Mouse (Mus musculus) midbrain, postnatal 0 days (tissue): ENCODE data around the gene Edaradd. TPM values are rescaled to one million over a fixed set of nuclear protein-coding genes. Genes with fewer than 3 reads are reported as not detected.

Experiments
- ATAC-seq: fragments of 200-750 bp; cut with Nextera tagmentation; 2 replicates; pipeline ENCODE4 v1.8.0; 2017; ENCODE audit warnings: moderate number of reproducible peaks, mild to moderate bottlenecking, moderate TSS enrichment, moderate library complexity; ENCODE audit not compliant: low FRiP score
- DNase-seq: peaks from one replicate; pipeline ENCODE4 v3.0.0-alpha.2; 2015; ENCODE audit warnings: low spot score
- H3K27ac ChIP-seq: fragments of 300-500 bp; sonication (generic); 2 replicates; pipeline ENCODE4 v1.5.1; 2014; ENCODE audit warnings: low read depth, mild to moderate bottlenecking, low read length, mixed read lengths
- H3K27me3 ChIP-seq: fragments of 300-500 bp; sonication (generic); 2 replicates; pipeline ENCODE4 v1.6.1; 2014; ENCODE audit warnings: low read length, control low read depth, mixed read lengths; ENCODE audit not compliant: insufficient read depth
- H3K36me3 ChIP-seq: fragments of 300-500 bp; sonication (generic); 2 replicates; pipeline ENCODE4 v1.6.1; 2014; ENCODE audit warnings: low read length, control low read depth, mixed read lengths; ENCODE audit not compliant: insufficient read depth
- H3K4me1 ChIP-seq: fragments of 300-500 bp; sonication (generic); 2 replicates; pipeline ENCODE4 v1.6.1; 2014; ENCODE audit warnings: mild to moderate bottlenecking, control low read depth, antibody characterized with exemption, low read length, mixed read lengths; ENCODE audit not compliant: insufficient read depth
- H3K4me2 ChIP-seq: fragments of 300-500 bp; sonication (generic); 2 replicates; pipeline ENCODE4 v1.6.1; 2014; ENCODE audit warnings: low read depth, mild to moderate bottlenecking, low read length, mixed read lengths; ENCODE audit not compliant: poor library complexity, severe bottlenecking
- H3K4me3 ChIP-seq: fragments of 300-500 bp; sonication (generic); 2 replicates; pipeline ENCODE4 v1.5.1; 2014; ENCODE audit warnings: low read depth, mild to moderate bottlenecking, low read length, moderate library complexity
- H3K9ac ChIP-seq: fragments of 300-500 bp; sonication (generic); replicated peaks from 2 replicates; pipeline ENCODE4 v1.6.1; 2014; ENCODE audit warnings: mild to moderate bottlenecking, low read length, moderate library complexity, mixed read lengths; ENCODE audit not compliant: poor library complexity, severe bottlenecking
- H3K9me3 ChIP-seq: fragments of 300-500 bp; sonication (generic); 2 replicates; pipeline ENCODE4 v1.6.1; 2016; ENCODE audit warnings: low read length, control low read depth
- CTCF ChIP-seq: IDR thresholded peaks from 2 replicates; pipeline ENCODE4 v1.5.1; 2016; ENCODE audit warnings: antibody characterized with exemption, mild to moderate bottlenecking
- WGBS: fragments of 180-500 bp; shearing (Covaris S2); extraction: QIAGEN DNeasy Blood & Tissue Kit; methylation state at CpG from one replicate; pipeline ENCODE4 v1.1.7; 2014; 5-methylcytosine and 5-hydroxymethylcytosine counted together
- polyA plus RNA-seq: library from polyadenylated mRNA; unstranded; fragments of >200 nt; fragmentation: Nextera tagmentation; extraction: Ambion mirVana; gene quantifications from 2 replicates; pipeline ENCODE4 v1.2.1, GENCODE M21; 2015
- total RNA-seq: library from RNA; depleted of rRNA; stranded (reverse); fragments of >200 nt; gene quantifications from 2 replicates; pipeline ENCODE4 v1.2.3, GENCODE M21; 2014; rRNA removed

Edaradd gene
- 1.1 and 1.4 TPM in 2 replicates for total RNA-seq
- 1.4 TPM in 2 replicates for polyA plus RNA-seq

DNA sequence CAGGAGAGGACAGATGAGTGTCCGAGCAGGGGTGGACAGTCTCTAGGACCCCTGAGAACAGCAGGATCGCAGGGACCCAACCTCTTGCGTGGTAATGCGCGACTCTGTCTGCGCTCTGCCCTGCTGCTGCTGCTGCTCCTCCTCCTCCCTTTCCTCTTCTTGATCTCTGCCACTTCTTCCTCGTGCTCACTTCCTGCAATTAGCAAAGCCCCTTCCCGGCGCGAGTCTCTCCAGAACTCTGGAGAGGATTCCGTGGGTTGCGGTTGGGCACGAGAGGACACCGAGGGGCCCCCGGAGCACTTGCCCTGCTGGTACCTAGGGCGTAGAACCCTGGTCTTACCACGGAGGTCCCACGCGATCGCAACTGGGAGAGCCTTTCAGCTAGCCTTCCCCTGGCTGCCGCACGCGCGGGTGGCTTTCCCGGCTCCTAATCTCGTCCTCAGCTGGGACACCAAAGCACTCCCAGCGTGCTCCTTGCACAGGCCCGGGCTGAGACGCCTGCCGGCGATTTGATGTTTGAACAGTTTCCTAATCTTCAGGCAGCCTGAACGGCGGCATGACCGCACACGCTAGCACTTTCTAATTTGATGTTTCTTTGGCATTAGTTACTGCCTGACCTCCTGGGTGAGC lies at the start of gene Edaradd:
Gene Edaradd (minus strand): TSS at position 484 of the 630 bp plus-strand sequence.
- Histone ChIP-seq H3K4me1 (no peaks in the 10 kb centered on the region), H3K27ac (no peak within 1 kb of the TSS), H3K4me3 (peak within 1 kb of the TSS; percentile 49), H3K27me3 (0 out of 2 replicates have a peak, but pooled peaks cover 6% of the 10 kb centered on the region), H3K36me3 (no peaks in the 10 kb centered on the region), H3K9ac (peak within 1 kb of the TSS; percentile 59), H3K4me2 (peak within 1 kb of the TSS; percentile 96), H3K9me3 (no peaks in the 10 kb centered on the region)
- DNase-seq (peak; percentile 59), ATAC-seq (peak; percentile 80)
- peak; percentile 57 for TF ChIP-seq CTCF
- 1% methylated on average over 35 of the region's 35 CpGs for WGBS

DNA sequence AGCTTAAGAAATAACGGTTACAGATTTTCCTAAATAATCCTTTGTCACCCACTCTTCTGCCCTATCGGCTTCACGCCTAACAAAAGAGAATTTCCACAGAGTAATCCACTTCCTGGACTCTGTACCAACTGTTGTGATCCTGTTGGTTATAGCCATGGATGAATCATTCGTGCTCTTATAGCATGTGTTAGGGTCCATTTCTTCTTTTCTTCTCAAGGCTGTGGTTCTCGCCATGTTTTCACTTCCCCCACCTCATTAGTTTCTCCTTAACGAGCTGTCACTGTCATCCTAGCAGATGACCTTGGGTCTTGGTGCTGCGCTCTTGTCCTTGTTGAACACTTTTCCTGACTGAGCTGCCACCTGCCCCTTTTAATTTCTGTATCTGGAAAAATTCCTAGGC lies 49.5 kb upstream of the Edaradd start:
- no peak overlapping the region for H3K4me2 ChIP-seq
- 80% methylated on average over 7 of the region's 7 CpGs for WGBS
- ATAC-seq (no peak), DNase-seq (no peak)
- no peaks in the 10 kb centered on the region; the same call in 1 of the 2 replicates for H3K4me1 ChIP-seq
- no peak for TF ChIP-seq CTCF
- H3K36me3 ChIP-seq: no peaks in the 10 kb centered on the region
- no peak overlapping the region for H3K9ac ChIP-seq
- no peaks in the 10 kb centered on the region for H3K9me3 ChIP-seq
- H3K27ac ChIP-seq: no peak overlapping the region
- H3K27me3 ChIP-seq: no peaks in the 10 kb centered on the region
- no peak overlapping the region for H3K4me3 ChIP-seq

DNA sequence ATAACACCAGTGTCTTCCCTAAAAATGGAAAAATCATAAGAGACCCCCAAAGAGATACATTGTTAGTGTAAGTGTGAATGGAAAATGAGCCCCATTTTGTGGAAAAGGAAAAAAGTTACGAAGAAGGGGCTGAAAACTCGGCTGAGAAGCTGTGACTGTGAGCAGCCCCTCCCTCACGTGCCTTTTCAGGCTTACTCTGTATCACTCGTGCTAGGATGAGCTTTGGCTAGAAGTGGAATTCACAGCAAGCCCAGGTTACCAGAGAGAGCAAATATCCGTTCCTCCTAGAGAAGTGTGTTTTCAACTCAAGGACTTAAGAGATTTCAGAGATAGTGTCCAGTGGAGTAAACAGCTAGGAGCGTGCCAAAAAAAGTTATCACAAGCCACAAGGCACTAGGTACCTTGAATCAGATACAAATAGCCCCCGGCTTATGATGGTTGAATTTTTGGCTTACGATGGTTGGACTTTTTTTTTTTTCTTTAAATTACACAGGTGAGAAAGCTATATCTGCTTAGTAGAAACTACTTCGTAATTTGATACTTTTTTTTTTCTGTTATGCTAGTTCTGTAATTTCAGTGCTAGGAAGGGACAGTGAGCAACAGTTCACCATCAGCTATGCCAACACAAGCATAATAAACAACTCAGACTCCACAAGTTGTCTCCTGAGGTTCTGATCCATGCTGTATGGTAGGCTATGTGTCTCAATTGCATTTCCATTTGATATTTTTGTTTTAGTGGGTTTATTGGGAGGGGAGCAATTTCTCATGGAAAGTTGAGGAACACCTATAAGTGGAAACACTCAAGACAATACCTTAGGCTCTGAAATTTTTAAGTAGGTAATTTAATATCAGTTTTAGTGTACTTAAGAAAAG lies 48.6 kb upstream of the Edaradd start:
- no peaks in the 10 kb centered on the region for H3K27me3 ChIP-seq
- no peak overlapping the region for H3K4me2 ChIP-seq
- no peaks in the 10 kb centered on the region for H3K36me3 ChIP-seq
- no peak overlapping the region for H3K9ac ChIP-seq
- TF ChIP-seq CTCF: no peak
- DNase-seq: no peak
- 69% methylated on average over 9 of the region's 9 CpGs for WGBS
- H3K27ac ChIP-seq: no peak overlapping the region
- no peak overlapping the region for H3K4me3 ChIP-seq
- H3K4me1 ChIP-seq: no peaks in the 10 kb centered on the region; the same call in 1 of the 2 replicates
- ATAC-seq: no peak
- H3K9me3 ChIP-seq: no peaks in the 10 kb centered on the region

DNA sequence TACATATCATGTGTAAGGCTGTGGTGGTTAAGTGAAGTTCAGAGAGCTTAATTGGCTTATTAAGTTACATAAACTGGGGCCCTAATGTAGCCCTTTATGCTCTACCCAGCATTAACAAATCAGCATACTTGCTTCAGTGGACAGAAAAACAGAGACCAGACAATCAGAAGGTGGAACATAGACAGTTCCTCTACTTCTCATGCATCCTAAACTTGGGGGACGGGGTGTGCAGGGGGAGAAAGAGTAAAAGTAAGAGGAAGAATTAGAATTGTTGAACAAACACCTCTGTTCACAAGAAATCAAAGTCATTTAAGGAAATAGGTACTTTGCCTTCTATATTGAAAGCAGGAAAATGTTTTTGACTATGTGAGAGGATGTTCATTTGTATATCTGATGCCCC lies 47.7 kb upstream of the Edaradd start:
- TF ChIP-seq CTCF: no peak
- WGBS: 79% methylated on average over 1 of the region's 1 CpGs
- H3K4me1 ChIP-seq: no peaks in the 10 kb centered on the region; the same call in 1 of the 2 replicates
- no peak overlapping the region for H3K4me2 ChIP-seq
- no peaks in the 10 kb centered on the region for H3K27me3 ChIP-seq
- ATAC-seq (no peak), DNase-seq (no peak)
- H3K9me3 ChIP-seq: no peaks in the 10 kb centered on the region
- no peaks in the 10 kb centered on the region for H3K36me3 ChIP-seq
- H3K9ac ChIP-seq: no peak overlapping the region
- H3K27ac ChIP-seq: no peak overlapping the region
- H3K4me3 ChIP-seq: no peak overlapping the region

DNA sequence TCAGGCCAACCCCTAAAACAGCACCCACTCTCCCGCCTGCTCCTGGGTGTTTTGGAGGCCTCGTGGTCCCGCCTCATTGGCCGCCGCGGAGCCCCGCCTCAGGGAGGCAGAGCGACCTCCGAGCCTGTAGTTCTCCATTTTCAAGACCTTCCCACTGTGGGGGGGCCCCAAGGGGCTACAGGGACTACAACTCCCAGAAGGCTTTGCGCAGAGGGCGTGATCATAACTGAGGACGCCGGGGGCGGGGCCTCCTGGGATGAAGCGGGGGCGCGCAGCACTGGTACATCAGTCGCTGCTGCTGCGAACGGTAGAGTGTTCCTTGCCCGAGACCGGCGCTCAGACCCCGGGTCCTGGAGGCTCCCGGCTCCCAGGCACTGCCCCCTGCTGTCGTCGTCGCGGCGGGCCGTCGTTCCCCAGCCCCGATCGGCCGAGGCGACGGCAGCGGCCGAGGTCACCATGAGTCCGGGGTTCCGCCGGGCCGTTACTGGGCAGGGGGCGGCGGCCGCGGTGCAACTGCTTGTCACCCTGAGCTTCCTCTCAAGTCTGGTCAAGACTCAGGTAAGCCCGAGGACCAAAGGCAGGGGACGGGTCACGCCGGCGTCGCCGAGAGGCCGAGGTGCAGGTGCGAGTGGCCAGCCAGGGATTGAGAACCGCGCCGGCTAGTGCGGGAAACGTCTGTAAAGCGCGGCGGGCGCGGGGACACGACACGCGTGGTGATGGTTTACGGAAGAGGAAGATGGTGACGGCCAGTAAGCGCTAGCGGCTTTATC lies 45.6 kb upstream of the Edaradd start, which contains the start of gene Ero1lb:
Gene Ero1lb (plus strand): TSS at position 254 of the 770 bp plus-strand sequence.
- ATAC-seq: peak; percentile 99
- no peaks in the 10 kb centered on the region for H3K36me3 ChIP-seq
- DNase-seq: peak; percentile 99
- peak within 1 kb of the TSS; percentile 83 for H3K4me3 ChIP-seq
- peak within 1 kb of the TSS; percentile 70 for H3K4me2 ChIP-seq
- TF ChIP-seq CTCF: peak; percentile 54
- H3K27ac ChIP-seq: peak within 1 kb of the TSS; percentile 57; the same call in 1 of the 2 replicates
- H3K9ac ChIP-seq: peak within 1 kb of the TSS; percentile 90
- H3K27me3 ChIP-seq: no peaks in the 10 kb centered on the region
- H3K9me3 ChIP-seq: no peaks in the 10 kb centered on the region
- WGBS: under 1% methylated on average over 72 of the region's 73 CpGs
- no peaks in the 10 kb centered on the region; the same call in 1 of the 2 replicates for H3K4me1 ChIP-seq
